30 mouse cellular contexts compared by ENCODE assay signal in the genomic region with DNA sequence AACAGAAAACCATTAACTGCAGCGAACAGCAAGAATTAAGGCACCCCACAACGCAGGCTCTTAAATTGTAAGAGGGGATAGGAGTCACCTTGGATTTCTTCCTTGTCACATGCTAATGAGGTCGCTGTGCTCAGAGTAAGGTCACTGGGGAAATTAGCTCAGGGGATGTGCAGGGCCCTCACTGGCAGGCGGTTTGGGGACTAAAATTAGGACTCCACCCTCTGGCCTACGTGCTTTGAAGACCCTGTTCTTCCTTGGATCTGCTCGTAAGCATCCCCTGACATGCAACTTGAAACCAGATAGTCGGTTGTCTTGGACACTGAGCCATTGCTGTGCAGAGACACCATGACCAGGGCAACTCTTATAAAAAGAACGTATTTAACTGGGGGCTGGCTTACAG. TPM values are rescaled to one million over a fixed set of nuclear protein-coding genes. Genes with fewer than 3 reads are reported as not detected.
"Had no signal": no experiment of that assay in that cellular context is flagged by ENCODE, and none has a peak within 500 bp of the region (broad histone marks: within the 10 kb centered on the region; RNA-seq: fewer than 3 reads in every experiment).

No protein-coding gene starts in this region.

- H3K4me1 ChIP-seq: heart, embryonic 13.5 days; heart, embryonic 15.5 days; hindbrain, embryonic 13.5 days; hindbrain, embryonic 15.5 days; kidney, embryonic 15.5 days; limb, embryonic 12.5 days had no signal

- ATAC-seq: hindbrain, postnatal 0 days; intestine, embryonic 16.5 days had no signal

- H3K9me3 ChIP-seq: heart, embryonic 15.5 days; hindbrain, embryonic 13.5 days; hindbrain, embryonic 15.5 days; kidney, embryonic 15.5 days; limb, embryonic 12.5 days had no signal

- H3K4me3 ChIP-seq: heart, adult 2 months; heart, embryonic 13.5 days; heart, embryonic 15.5 days; hindbrain, embryonic 13.5 days; hindbrain, embryonic 15.5 days; kidney, embryonic 15.5 days; limb, embryonic 12.5 days; liver, embryonic 13.5 days had no signal

- H3K27ac ChIP-seq: heart, adult 2 months; heart, embryonic 13.5 days; heart, embryonic 15.5 days; hindbrain, embryonic 13.5 days; hindbrain, embryonic 15.5 days; hindbrain, postnatal 0 days; kidney, embryonic 15.5 days; kidney, postnatal 0 days; limb, embryonic 12.5 days; liver, embryonic 13.5 days had no signal

- H3K36me3 ChIP-seq: heart, embryonic 13.5 days; heart, embryonic 15.5 days; hindbrain, embryonic 13.5 days; hindbrain, embryonic 15.5 days; kidney, embryonic 15.5 days; limb, embryonic 12.5 days; liver, embryonic 13.5 days had no signal

- DNase-seq: gastrocnemius, postnatal 10 days; gastrocnemius, postnatal 25 days; heart, adult 11 months; heart, adult 2 months; heart, postnatal 14 days; heart, postnatal 36 days; kidney, adult 11 months; kidney, adult 2 months; kidney, adult 9 months; kidney, postnatal 14 days; kidney, postnatal 36 days; layer of hippocampus, adult 9-11 months; layer of hippocampus, postnatal 36 days; left cerebral cortex, postnatal 4 days; liver; liver, embryonic 13.5 days had no signal

- H3K27me3 ChIP-seq: heart, embryonic 13.5 days; heart, embryonic 15.5 days; hindbrain, embryonic 13.5 days; hindbrain, embryonic 15.5 days; kidney, embryonic 15.5 days; limb, embryonic 12.5 days; liver, embryonic 13.5 days had no signal

- H3K9ac ChIP-seq: heart, embryonic 13.5 days; heart, embryonic 15.5 days; hindbrain, embryonic 13.5 days; hindbrain, embryonic 15.5 days; kidney, embryonic 15.5 days; limb, embryonic 12.5 days; liver, embryonic 13.5 days had no signal

RNA-seq across cellular contexts. Expression of a gene that starts 33.1 kb away (rescaled TPM):
- total RNA-seq: gastrocnemius, adult 18-20 months; gastrocnemius, postnatal 25 days; heart, adult 2 months; heart, postnatal 14 days; hematopoietic stem cell, adult 5-6 weeks had no signal
- polyA plus RNA-seq: heart, embryonic 11.5 days; heart, embryonic 13.5 days; heart, embryonic 15.5 days; heart, postnatal 0 days; intestine, embryonic 14.5 days; intestine, embryonic 16.5 days; kidney, embryonic 15.5 days; limb, embryonic 12.5 days had no signal
